Mouse (Mus musculus): ENCODE measurements around the gene Opn1sw.
A peak's percentile ranks its signal among the peaks of the same experiment; 100 is the strongest.
"Not testable (repeated sequence)": the region's sequence is repeated elsewhere in the genome, so short reads cannot be mapped to it uniquely, and the experiment has no call there.

The Opn1sw gene

GRCm38 (mm10) chr6:29395910-29396713 is 7.8 kb upstream of the Opn1sw start, which contains the start of gene Ccdc136:
TSS of gene Ccdc136 (plus strand) at chr6:29396309.
- peak; percentile 70 for DNase-seq (ENCODE audit: low read depth)

- no peak for DNase-seq (ENCODE audit: low read depth)
Measured at GRCm38 (mm10) chr6:29394286-29394685, 6.0 kb upstream of the Opn1sw start.

GRCm38 (mm10) chr6:29391802-29392201 is 3.5 kb upstream of the Opn1sw start:
- no peak for DNase-seq (ENCODE audit: low read depth)

GRCm38 (mm10) chr6:29391241-29391640 is 3.0 kb upstream of the Opn1sw start:
- DNase-seq (ENCODE audit: low read depth), result not testable (repeated sequence)

GRCm38 (mm10) chr6:29390500-29390899 is 2.2 kb upstream of the Opn1sw start:
- DNase-seq (ENCODE audit: low read depth), result not testable (repeated sequence)

GRCm38 (mm10) chr6:29389425-29389824 is 1.2 kb upstream of the Opn1sw start:
- no peak for DNase-seq (ENCODE audit: low read depth)

GRCm38 (mm10) chr6:29388606-29389080 is 375 bp upstream of the Opn1sw start:
- DNase-seq (ENCODE audit: low read depth), result peak; percentile 26

GRCm38 (mm10) chr6:29382442-29382841 is 5.8 kb downstream of the Opn1sw start:
- no peak for DNase-seq (ENCODE audit: low read depth)

GRCm38 (mm10) chr6:29379954-29380353 is 8.3 kb downstream of the Opn1sw start:
- DNase-seq (ENCODE audit: low read depth), result no peak

GRCm38 (mm10) chr6:29378678-29379077 is 9.6 kb downstream of the Opn1sw start:
- DNase-seq (ENCODE audit: low read depth), result no peak

GRCm38 (mm10) chr6:29377386-29377785 is 10.9 kb downstream of the Opn1sw start:
- DNase-seq (ENCODE audit: low read depth), result no peak

- no peak for DNase-seq (ENCODE audit: low read depth)
Measured at GRCm38 (mm10) chr6:29365277-29365676, 23.0 kb downstream of the Opn1sw start.

GRCm38 (mm10) chr6:29363129-29363515 is 25.1 kb downstream of the Opn1sw start:
- DNase-seq (ENCODE audit: low read depth), result no peak

GRCm38 (mm10) chr6:29362246-29363128 is 25.8 kb downstream of the Opn1sw start:
- DNase-seq (ENCODE audit: low read depth), result no peak

- no peak for DNase-seq (ENCODE audit: low read depth)
Measured at GRCm38 (mm10) chr6:29360211-29360610, 28.1 kb downstream of the Opn1sw start.

- DNase-seq (ENCODE audit: low read depth), result no peak
Measured at GRCm38 (mm10) chr6:29359386-29359785, 28.9 kb downstream of the Opn1sw start.

- no peak for DNase-seq (ENCODE audit: low read depth)
Measured at GRCm38 (mm10) chr6:29352816-29353215, 35.5 kb downstream of the Opn1sw start.

- DNase-seq (ENCODE audit: low read depth), result peak; percentile 70
Measured at GRCm38 (mm10) chr6:29351613-29352012, 36.7 kb downstream of the Opn1sw start.

- DNase-seq (ENCODE audit: low read depth), result no peak
Measured at GRCm38 (mm10) chr6:29348371-29348724, 39.9 kb downstream of the Opn1sw start.

- DNase-seq (ENCODE audit: low read depth), result peak; percentile 99
Measured at GRCm38 (mm10) chr6:29347665-29348370, 40.5 kb downstream of the Opn1sw start, which contains the start of gene Calu. TSS of gene Calu (plus strand) at chr6:29348069.

GRCm38 (mm10) chr6:29347189-29347588 is 41.1 kb downstream of the Opn1sw start:
- no peak for DNase-seq (ENCODE audit: low read depth)

- not testable (repeated sequence) for DNase-seq (ENCODE audit: low read depth)
Measured at GRCm38 (mm10) chr6:29346512-29346911, 41.8 kb downstream of the Opn1sw start.
